Mouse (Mus musculus) spleen, adult 12 weeks (tissue): ENCODE measurements around the gene Anxa11.
"Not testable (repeated sequence)": the region's sequence is repeated elsewhere in the genome, so short reads cannot be mapped to it uniquely, and the experiment has no call there.

Experiments used
- DNase-seq: peaks from one replicate; pipeline ENCODE4 v3.0.0; 2022; ENCODE audit warnings: low spot score

Anxa11 gene

GRCm38 (mm10) chr14:25869135-25869878, 27.4 kb downstream of the Anxa11 start:
- DNase-seq: no peak

GRCm38 (mm10) chr14:25872461-25873415, 30.8 kb downstream of the Anxa11 start:
- DNase-seq: no peak

- DNase-seq: not testable (repeated sequence)
These were observed 34.7 kb downstream of the Anxa11 start for GRCm38 (mm10) chr14:25876640-25877039.

GRCm38 (mm10) chr14:25881769-25882168, 39.8 kb downstream of the Anxa11 start:
- not testable (repeated sequence) for DNase-seq

- DNase-seq: not testable (repeated sequence)
These were observed 43.9 kb downstream of the Anxa11 start for GRCm38 (mm10) chr14:25885886-25886285.

- not testable (repeated sequence) for DNase-seq
These were observed 52.6 kb downstream of the Anxa11 start for GRCm38 (mm10) chr14:25894566-25894965.

- DNase-seq: not testable (repeated sequence)
These were observed 53.7 kb downstream of the Anxa11 start for GRCm38 (mm10) chr14:25895686-25896085.

GRCm38 (mm10) chr14:25903000-25903399, 61.0 kb downstream of the Anxa11 start, which contains the start of gene Plac9a:
TSS of gene Plac9a (minus strand) at chr14:25903100.
- DNase-seq: not testable (repeated sequence)

GRCm38 (mm10) chr14:25905243-25905642, 63.3 kb downstream of the Anxa11 start:
- not testable (repeated sequence) for DNase-seq

GRCm38 (mm10) chr14:25907272-25907671, 65.3 kb downstream of the Anxa11 start:
- DNase-seq: not testable (repeated sequence)

- DNase-seq: not testable (repeated sequence)
These were observed 67.0 kb downstream of the Anxa11 start for GRCm38 (mm10) chr14:25908976-25909375.

GRCm38 (mm10) chr14:25918427-25919170, 76.6 kb downstream of the Anxa11 start:
- DNase-seq: not testable (repeated sequence)

- DNase-seq: not testable (repeated sequence)
These were observed 85.0 kb downstream of the Anxa11 start for GRCm38 (mm10) chr14:25926814-25927561.

GRCm38 (mm10) chr14:25927562-25927881, 85.6 kb downstream of the Anxa11 start, which contains the start of gene Tmem254a:
TSS of gene Tmem254a (minus strand) at chr14:25927672.
- not testable (repeated sequence) for DNase-seq
